Mouse (Mus musculus) thymus, adult 2 months (tissue): ENCODE results near the gene Esr2.

ENCODE experiments used
- CTCF ChIP-seq: fragments of 200-500 bp; IDR thresholded peaks from 2 replicates; pipeline ENCODE4 v1.5.1; 2012; ENCODE audit warnings: mild to moderate bottlenecking, control low read depth, low read length, moderate library complexity, borderline replicate concordance; ENCODE audit not compliant: control insufficient read depth, poor library complexity, insufficient read depth; ENCODE audit errors: extremely low read depth
- POLR2A ChIP-seq: fragments of 200-500 bp; IDR thresholded peaks from 2 replicates; pipeline ENCODE4 v1.6.1; 2012; ENCODE audit warnings: mild to moderate bottlenecking, low read length, control low read depth, moderate library complexity; ENCODE audit not compliant: control insufficient read depth, poor library complexity, insufficient read depth; ENCODE audit errors: extremely low read depth

- TF ChIP-seq CTCF, result no peak
- TF ChIP-seq POLR2A, result no peak
These were observed 20.0 kb upstream of the Esr2 start for GRCm38 (mm10) chr12:76197071-76197470.
